Mouse (Mus musculus) thymus, postnatal 4 days (tissue): ENCODE measurements around the gene Polr2g.
"Not testable (repeated sequence)": the region's sequence is repeated elsewhere in the genome, so short reads cannot be mapped to it uniquely, and the experiment has no call there.

Source experiments
- DNase-seq: peaks from one replicate; pipeline ENCODE4 v3.0.0; 2021

The Polr2g gene

DNA sequence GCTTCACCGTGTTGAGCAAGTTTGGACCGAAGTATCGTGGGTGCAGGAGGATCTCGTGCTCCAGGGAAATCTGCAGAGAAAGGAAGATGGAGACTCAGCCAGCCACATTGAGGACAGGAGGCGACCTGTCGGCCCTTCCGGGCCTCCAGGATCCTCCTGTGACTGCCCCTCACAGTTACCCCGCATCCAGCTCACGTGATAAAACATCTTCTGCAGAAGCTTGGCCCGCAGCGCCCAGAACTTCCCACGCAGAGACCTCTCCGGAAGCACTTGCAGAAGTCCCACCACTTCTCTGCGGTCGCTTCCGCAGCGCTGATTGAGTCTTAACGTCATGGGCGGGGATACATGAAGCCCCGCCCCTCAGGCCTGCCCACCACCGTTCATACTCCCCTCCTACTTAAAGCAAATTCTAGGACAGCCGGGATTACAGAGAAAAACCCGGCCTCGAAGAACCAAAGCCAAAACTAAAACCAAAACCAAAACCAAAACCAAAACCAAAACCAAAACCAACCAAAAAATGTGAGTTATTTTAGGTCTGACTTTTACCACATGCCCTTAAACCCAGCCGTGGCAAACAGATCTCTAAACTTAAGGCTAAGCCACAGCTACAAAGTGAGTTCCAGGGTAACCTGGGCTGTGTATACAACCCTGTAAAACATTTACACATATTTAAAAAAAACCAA is at the start of gene Polr2g:
Polr2g (minus strand) TSS at position 314 of the 683 bp plus-strand sequence.
- peak; percentile 90 for DNase-seq

DNA sequence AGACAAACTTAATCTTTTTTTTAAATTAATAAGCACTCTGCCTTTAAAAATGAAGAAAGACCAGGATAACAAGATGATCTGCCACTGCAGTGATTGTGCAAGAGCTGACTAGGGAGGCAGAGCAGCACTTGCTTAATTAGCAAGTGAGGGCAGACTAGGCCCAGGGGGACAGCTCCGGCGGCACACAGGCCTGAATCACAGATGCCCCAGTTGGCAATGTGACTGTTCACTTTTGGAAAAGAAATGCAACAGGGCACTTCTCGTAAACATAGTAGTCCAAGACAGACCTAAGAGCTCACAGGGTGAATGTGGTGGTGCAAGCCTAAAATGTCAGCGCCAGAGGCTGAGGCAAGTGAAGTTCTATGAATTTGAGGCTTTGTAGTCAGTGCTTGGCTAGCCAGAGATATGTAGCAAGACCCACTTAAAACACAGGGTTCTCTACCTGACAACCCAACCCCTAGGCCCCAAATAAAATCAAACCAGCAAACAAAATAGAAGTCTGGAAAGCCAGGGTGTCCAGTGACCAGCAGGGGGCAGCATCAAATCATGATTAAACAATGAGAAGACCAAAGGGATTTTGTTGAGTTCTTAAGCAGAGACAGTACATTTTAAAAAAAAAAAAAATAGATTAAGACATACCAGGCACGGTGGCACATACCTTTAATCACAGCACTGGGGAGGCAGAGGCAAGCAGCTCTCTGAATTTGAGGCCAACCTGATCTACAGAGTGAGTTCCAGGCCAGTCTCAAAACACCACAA is 46.2 kb upstream of the Polr2g start:
- peak; percentile 91 for DNase-seq

DNA sequence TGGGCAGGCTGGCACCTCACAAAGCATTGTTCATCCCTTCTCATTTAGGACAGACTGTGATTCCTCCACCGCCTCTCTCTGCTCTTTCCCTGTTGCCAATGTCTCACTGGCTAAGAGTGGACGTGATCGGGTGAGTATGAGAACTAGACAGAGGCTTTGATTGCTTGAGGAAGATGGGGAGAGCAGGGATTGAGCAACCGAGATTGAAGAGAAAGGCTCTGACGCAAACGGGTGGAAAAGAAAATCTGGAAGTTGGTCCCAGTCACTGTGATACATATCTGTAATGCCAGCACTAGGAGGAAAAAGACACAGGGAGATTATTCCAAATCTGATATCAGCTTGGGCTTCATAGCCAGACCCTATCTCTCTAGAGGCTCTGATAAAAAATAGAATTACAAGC is 44.6 kb upstream of the Polr2g start:
- no peak for DNase-seq

DNA sequence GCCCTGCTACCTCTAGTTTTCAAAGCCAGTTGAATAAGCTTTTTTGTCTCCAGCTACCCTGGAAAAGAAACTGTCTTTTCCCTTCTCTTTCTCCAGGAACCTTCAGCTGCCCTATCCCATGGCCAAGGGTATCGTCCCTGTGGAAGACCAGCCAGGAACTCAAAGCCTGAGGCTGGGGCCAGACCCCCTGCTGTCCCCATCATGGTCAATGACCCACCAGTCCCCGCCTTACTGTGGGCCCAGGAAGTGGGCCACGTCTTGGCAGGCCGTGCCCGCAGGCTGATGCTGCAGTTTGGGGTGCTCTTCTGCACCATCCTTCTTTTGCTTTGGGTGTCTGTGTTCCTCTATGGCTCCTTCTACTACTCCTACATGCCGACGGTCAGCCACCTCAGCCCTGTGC is 42.6 kb upstream of the Polr2g start:
- peak; percentile 28 for DNase-seq

DNA sequence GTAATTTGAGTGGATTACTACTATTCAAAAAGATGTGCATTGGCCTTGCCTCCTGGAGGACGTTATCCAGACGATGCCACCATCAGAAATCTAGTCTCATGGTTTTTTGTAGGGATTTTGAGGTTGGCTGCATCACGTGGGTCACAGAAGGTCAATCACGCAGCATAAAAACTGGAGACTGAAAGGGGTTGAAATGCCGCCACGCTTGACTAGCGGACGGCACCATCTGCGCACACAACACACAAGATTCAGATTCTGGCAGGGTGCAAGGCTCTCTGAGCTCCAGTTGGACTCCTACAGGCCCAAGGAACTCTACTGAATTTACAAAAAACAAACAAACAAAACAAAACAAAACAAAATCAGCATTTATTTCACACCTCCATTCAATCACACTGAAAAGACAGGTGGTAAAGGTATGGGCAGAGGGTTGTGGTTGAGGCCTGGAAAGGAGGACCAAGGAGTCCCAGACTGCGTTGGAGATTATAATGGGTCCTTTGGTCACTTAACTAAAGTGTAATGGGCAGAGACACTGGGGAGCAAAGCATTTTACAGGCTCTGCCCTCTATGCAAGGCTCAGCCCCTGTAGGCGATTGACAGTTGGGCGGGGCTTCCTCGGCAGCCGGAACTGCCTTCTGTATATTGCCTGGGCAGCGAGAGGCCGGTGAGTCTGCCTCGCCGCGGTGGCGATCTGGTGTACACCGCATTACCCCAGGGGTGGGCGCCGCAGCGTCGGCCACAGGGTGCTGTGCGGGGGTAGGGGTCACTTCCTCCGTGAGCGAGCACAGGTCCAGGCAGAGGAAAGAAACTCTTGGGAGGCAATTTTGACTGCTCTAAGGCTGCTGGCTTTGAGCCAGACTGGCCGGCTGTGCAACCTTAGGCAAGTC is 41.8 kb upstream of the Polr2g start:
- DNase-seq: peak; percentile 73

DNA sequence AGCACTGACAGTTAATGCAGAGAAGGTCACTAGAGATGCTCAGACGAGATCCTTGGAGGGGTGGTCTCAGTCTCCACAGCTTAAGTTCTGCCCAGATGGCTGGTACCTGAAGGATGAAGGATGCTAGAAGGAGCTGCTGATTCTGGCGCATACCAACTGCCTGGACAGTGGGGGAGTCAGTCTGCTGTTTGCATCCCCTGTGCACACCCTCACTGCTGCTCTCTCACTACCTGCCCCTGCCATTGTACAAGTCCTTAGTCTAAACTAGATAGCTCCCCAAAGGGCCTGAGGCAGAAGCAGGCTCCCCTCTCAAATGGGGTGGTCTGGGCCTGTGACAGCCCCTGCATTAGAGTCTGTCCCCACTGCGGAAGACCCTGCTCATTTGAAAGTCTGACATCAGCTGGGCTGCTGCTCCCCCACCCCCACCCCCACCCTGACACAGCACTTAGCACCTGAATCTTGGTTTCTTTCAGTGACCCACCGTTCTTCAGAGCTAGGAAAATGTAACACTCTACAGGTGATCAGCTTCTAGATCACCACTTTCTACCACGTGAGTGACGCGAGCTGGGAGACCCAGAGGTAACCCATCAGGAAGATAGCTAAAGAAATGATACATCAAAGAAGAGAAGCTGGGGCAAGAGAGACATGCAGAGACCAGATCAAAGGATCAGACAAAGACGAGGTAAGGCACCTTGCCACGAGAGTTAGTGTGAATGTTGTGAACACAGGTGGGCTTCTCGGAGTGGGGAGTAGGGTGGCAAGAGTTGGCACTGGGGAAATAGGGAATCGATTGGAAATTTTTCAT is 40.9 kb upstream of the Polr2g start, which contains the start of gene Gng3:
Gng3 (minus strand) TSS at position 92 of the 805 bp plus-strand sequence.
- DNase-seq: peak; percentile 38

DNA sequence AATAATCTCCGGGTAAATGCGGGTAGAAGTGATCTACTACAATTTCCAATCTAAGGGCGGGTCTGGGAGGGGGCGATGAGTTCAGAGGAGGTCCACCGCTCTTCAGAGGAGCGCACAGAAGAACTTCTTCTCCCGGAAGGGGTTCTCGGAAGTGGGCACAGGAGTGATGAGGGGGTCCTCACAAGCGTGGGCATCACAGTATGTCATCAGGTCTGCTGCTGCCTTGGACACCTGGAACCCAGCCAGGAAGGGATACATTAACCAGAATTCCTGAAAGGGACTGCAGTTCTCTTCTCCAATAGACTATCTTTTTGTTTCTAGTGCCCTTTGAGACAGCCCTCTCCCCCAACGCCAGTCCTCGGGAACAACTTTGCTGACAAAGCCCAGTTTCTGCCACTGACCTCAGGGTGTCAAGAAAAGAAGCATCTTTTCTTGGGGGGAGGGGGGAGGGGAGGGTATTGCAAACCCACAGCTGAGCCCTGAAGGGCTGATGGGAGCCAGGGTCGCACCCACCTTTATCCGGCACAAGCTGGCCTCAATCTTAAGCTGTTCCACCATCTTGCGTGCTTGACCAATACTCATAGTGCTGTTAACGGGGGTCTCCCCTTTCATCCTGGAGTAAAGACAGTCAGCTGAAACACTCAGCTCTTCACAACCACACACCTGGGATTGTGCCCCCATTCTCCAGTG is 39.8 kb upstream of the Polr2g start:
- peak; percentile 49 for DNase-seq

DNA sequence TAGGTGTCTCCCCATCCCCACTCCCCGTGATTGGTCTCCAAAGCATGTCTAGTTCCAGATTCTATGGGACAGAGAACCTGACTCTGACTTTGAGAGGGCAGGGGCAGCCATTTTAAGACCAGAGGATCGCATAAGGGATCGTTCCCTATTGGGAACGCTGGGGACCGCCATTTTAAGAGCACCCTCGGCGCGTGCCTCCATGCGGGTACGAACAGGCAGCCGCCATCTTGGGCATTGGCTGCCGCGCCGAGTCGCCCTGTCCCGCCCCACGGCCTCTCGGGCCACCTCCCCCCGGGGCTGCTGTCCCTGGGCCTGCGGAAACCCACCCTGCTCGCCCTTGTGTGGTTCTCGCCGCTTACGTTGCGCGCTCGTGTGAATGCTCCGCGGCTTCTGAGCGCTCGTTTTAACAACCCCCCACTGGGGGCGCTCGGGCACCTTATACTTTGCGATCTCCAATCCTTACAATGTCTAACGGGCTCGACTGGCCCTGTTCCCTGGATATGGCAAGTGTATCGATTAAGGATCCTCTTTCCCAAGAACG is 38.9 kb upstream of the Polr2g start, which contains the start of gene Bscl2:
Bscl2 (plus strand) TSS at position 217 of the 541 bp plus-strand sequence.
- peak; percentile 91 for DNase-seq

DNA sequence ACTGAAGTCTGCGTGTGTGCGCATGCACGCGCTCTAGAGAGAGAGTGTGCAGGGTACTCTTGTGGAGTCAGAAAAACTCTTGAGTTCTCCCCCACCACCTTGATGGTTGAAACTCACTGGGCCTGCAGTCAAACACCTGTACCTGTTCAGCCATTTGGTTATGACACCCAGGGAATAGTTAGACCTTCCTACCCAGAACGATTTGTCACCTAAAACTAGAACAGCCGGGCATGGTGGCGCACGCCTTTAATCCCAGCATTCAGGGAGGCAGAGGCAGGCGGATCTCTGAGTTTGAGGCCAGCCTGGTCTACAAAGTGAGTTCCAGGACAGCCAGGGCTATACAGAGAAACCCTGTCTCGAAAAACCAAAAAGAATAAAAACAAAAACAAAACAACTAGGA is 38.0 kb upstream of the Polr2g start:
- DNase-seq: not testable (repeated sequence)

DNA sequence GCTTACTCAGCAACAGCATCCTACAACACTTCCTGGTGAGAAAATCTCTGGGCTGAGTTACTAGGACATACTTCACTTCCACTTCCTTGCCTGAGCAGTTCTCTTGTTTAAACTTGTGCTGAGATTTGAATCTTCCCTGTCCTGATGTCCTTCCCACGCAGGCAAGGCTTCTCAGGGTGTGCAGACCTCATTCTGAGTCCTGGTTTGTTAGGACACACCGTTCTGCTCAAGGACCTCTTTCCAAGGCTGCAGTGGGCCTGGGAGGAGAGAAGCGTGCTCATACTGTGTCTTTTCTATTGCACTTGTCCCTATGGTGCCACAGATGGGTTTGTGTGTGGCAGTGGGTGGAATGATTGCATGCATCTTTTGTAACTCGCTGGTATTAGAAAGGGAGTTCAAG is 34.6 kb upstream of the Polr2g start:
- DNase-seq: no peak

DNA sequence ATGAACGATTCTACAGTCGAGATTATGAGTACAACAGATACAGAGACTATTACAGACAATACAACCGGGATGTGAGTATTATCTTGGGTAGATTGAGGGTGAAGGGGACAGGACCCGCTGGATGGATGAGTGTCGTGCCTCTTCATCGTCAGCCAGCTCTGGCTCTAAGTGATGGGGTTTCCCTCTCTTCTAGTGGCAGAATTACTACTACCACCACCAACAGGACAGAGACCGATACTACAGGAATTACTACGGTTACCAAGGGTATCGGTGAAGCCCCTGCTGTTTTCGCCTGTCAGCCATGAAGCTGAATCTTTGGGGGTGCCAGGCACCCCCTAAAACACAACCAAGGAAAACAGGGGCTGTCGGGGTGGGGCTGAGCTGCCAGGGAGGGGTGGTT is 32.9 kb upstream of the Polr2g start:
- no peak for DNase-seq

DNA sequence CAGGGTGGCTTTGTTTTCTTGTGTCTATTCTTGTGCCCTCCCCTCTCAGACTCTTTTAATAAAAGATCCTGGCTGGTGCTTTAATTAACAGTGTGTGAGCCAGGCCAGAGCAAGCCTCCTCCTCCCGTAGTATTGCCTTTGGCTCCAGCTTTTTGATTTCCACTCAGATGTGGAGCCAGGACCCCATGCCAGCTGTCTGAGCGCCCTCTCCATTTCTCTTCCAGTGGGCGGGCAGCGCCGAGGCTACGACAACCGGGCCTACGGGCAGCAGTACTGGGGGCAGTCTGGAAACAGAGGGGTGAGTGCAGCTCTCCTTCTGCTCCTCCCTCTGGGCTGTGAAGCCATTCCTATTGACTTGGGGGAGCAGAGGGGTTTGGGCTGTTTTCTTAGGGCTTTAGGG is 32.3 kb upstream of the Polr2g start:
- DNase-seq: no peak

DNA sequence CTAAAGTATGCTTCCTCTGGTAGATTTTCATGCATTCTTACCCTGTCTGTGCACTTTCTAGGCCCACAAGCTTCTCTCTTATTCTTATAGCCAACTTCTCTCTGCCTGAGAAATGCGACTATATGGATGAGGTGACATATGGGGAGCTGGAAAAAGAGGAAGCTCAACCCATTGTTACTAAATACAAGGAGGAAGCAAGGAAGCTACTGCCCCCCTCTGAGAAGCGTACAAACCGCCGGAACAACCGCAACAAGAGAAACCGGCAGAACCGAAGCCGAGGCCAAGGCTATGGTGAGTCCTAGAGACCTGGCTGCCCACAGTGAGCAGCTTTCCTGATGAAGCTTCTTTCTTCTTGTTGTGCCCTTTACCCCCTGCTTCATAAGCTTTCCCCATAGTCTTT is 31.3 kb upstream of the Polr2g start, which contains the start of gene AC129217.1:
AC129217.1 (plus strand) TSS at position 114 of the 400 bp plus-strand sequence.
- no peak for DNase-seq

DNA sequence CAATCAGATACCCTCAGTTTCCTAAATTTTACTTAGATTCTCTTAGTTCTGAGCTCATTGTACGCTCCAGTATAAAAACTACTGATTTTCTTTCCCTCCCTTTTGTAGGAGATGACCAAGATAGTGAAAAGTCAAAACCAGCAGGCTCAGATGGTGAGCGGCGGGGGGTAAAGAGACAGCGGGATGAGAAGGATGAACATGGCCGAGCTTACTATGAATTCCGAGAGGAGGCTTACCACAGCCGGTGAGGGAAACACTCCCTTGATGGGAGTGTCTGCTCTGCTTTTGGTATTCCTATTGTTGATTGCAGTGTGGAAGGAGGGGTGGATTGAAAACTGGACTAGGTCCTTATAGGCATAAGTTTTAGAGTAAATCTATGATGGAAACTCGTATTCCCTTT is 24.3 kb upstream of the Polr2g start:
- no peak for DNase-seq

DNA sequence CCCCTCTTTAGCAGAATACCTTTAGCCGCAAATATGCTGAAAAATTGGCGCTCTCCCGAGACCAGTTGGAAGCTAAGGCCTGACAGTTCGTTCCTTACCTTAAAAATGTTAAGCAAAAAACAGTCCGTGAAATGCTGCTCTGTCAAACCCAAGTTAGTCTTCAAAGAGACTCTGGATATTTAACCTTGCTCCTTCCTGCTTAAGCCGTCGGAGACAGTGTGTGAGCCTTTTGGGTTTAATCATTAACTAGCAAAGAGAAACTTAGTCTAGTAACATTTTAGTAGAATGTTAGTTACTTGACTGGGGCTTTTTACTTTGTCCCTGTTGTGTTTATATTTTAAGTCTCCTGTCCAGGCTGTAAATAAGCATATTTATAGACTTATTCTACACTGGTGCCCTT is 22.8 kb upstream of the Polr2g start:
- DNase-seq: no peak

DNA sequence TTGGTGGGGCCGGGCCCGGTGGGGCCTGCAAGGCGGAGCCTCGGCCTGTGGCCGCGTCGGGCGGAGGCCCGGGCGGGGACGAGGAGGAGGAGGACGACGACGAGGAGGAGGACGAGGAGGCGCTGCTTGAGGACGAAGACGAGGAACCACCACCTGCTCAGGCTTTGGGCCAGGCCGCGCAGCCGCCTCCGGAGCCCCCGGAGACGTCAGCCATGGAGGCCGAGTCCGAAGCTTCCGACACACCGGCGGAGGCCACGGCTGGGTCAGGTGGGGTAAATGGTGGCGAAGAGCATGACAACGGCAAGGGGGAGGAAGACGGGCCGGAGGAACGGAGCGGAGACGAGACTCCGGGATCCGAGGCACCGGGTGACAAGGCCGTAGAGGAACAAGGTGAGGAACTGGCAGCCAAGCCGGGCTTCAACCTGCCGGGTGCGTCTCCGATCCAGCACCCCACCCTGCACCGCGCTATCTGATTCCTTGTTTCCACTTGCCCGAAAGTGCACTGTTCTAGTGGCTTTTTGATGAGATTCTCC is 22.1 kb upstream of the Polr2g start:
- DNase-seq: peak; percentile 70

DNA sequence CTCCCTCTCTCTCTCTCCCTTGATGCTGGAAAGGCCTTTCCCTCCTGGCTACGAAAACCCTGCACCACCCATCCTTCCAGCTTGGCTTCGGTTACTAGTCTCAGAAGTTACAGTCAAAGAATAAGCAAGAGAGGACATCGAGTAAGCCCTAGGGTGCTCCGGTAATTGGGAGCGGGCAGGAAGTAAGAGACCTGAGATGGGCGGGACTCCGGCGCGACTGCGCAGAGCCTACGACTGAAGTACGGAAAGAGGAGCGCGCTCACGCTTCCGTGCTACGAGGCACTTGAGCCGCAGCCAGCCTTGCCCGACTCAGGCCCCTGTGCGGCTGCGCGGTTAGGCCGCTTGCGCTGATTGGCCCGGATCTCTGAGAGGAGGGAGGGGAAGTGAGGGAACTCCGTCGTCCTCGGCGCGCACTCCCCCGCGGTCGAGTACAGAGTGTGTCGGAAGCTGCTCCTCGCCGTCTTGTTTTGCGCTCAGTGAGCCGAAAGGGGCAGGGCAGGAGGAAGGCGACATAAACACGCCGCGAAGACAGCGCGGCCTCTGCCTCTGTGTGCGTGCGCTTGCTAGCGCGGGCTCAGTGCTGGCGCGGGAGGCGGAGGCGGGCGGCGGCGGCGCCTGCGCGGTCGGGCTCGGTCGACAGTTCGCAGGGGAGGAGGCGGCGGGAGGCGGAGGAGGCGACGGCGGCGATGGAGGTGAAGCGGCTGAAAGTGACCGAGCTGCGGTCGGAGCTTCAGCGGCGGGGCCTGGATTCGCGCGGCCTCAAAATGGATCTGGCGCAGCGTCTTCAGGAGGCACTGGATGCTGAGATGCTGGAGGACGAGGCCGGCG is 21.4 kb upstream of the Polr2g start, which contains the start of gene Hnrnpul2:
Hnrnpul2 (plus strand) TSS at position 415 of the 828 bp plus-strand sequence.
- DNase-seq: peak; percentile 96

DNA sequence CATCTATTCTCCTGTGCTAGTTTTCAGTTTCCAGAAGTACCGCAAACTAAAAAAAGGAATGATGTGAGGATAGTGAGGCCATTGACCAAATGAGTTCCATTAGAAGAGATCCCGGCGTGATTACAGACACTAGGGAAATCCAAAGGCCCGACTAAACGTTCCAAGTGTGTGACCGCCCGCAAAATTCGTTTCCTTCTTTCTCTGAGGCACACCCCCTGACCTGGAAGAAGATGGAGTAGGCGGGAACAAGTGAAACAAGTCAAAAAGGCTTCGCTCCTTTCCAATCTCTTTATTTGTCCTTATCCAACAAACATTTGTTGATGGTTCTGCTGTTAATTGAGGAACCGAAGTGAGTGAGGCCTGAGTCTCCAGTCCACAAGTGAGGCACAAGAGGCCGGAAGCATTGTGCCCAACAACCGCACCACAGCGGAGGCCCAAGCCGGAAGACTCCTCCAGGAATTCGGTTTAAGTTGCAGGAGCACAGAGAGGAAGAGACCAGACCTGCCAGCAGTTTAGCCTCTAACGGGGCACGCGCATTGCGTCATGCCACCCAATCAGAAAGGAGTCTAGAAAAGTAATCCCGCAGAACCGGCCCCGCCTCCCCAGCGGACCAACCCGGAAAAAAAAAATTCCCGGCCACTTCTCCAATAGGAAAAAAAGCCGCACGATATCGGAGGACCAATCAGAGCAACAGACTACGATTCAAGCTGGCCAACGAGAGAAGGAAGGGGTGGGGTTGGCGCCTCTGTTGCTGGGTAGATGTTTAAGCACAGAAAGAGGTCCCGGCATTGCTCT is 20.6 kb upstream of the Polr2g start, which contains the start of gene Ttc9c:
Ttc9c (minus strand) TSS at position 533 of the 795 bp plus-strand sequence.
- DNase-seq: peak; percentile 91

DNA sequence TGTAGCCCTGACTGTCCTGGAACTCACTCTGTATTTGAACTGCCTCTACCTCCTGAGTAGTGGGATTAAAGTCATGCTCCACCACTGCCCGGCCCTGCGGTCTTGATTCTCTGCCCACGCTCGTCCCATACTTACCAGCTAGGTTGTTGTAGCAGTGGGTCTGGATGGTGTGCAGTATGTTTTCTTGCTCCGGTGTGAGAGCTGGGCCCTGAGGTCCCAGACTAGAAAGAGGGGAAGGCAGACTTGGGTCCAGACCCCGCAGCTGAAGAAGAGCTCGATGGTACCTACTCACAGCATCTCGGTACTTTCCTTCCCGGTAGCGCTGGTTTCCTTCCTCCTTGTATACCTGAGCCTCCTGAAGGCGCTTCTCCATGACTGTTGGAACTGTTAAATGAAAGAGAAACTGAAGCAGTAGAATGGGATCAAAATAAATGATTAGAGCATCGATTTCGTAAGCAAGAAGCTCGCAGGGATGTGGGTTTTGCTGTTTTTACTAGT is 20.0 kb upstream of the Polr2g start:
- DNase-seq: peak; percentile 36
